Mouse (Mus musculus) adrenal gland, adult 8-10 months (tissue): ENCODE data around the gene Traf6. TPM values are rescaled to one million over a fixed set of nuclear protein-coding genes. Genes with fewer than 3 reads are reported as not detected.
A peak's percentile ranks its signal among the peaks of the same experiment; 100 is the strongest.

Experiments
- DNase-seq: peaks from one replicate; pipeline ENCODE4 v3.0.0; 2022
- total RNA-seq, 4 experiments: library from RNA; stranded (reverse); gene quantifications; 2 replicates each; pipeline ENCODE4 v1.2.4; 2022

Traf6 gene
- total RNA-seq, result 10 to 100 TPM; 20.3 to 25.4 (median 22.1) TPM

GRCm38 (mm10) chr2:101678236-101679021, at the start of gene Traf6:
Traf6 (plus strand) TSS chr2:101678429.
- peak; percentile 79 for DNase-seq

GRCm38 (mm10) chr2:101638979-101639839, 39.0 kb upstream of the Traf6 start:
- no peak for DNase-seq

GRCm38 (mm10) chr2:101639840-101640350, 38.3 kb upstream of the Traf6 start:
- no peak for DNase-seq

GRCm38 (mm10) chr2:101645841-101646240, 32.4 kb upstream of the Traf6 start:
- DNase-seq, result no peak

GRCm38 (mm10) chr2:101648361-101648760, 29.9 kb upstream of the Traf6 start:
- DNase-seq, result no peak

GRCm38 (mm10) chr2:101649114-101649671, 29.0 kb upstream of the Traf6 start, which contains the start of the genes Rag1 and B230118H07Rik:
Rag1 (minus strand) TSS chr2:101649501.
B230118H07Rik (minus strand) TSS chr2:101649532.
- no peak for DNase-seq

- DNase-seq, result no peak
Measured at GRCm38 (mm10) chr2:101650446-101650845, 27.8 kb upstream of the Traf6 start.

GRCm38 (mm10) chr2:101652204-101652920, 25.9 kb upstream of the Traf6 start:
- no peak for DNase-seq

- DNase-seq, result peak; percentile 28
Measured at GRCm38 (mm10) chr2:101652921-101653597, 25.2 kb upstream of the Traf6 start.

GRCm38 (mm10) chr2:101660536-101660935, 17.7 kb upstream of the Traf6 start:
- DNase-seq, result no peak

- DNase-seq, result peak; percentile 45
Measured at GRCm38 (mm10) chr2:101665058-101665702, 13.0 kb upstream of the Traf6 start.

- no peak for DNase-seq
Measured at GRCm38 (mm10) chr2:101665703-101666092, 12.5 kb upstream of the Traf6 start.

GRCm38 (mm10) chr2:101668751-101669150, 9.5 kb upstream of the Traf6 start:
- DNase-seq, result no peak

GRCm38 (mm10) chr2:101673547-101673946, 4.7 kb upstream of the Traf6 start:
- DNase-seq, result no peak

GRCm38 (mm10) chr2:101679164-101679784, 1.0 kb downstream of the Traf6 start:
- no peak for DNase-seq

- DNase-seq, result no peak
Measured at GRCm38 (mm10) chr2:101684421-101684820, 6.2 kb downstream of the Traf6 start.

GRCm38 (mm10) chr2:101688011-101688410, 9.8 kb downstream of the Traf6 start:
- DNase-seq, result no peak

GRCm38 (mm10) chr2:101690252-101690827, 12.1 kb downstream of the Traf6 start:
- no peak for DNase-seq

- no peak for DNase-seq
Measured at GRCm38 (mm10) chr2:101693043-101693442, 14.8 kb downstream of the Traf6 start.
